Mouse (Mus musculus) kidney, adult 2 months (tissue): ENCODE results near the gene Fli1.

Experiments used
- CTCF ChIP-seq: fragments of 200-500 bp; conservative IDR thresholded peaks from 2 replicates; pipeline ENCODE4 v1.5.1; 2011; ENCODE audit warnings: low read depth, mild to moderate bottlenecking, control low read depth, low read length, moderate library complexity, mixed read lengths; ENCODE audit not compliant: insufficient read depth, insufficient read length
- POLR2A ChIP-seq: fragments of 200-500 bp; IDR thresholded peaks from one replicate; pipeline ENCODE4 v1.6.1; 2011; ENCODE audit warnings: low read depth, low read length, control low read depth

- TF ChIP-seq CTCF = no peak
- no peak for TF ChIP-seq POLR2A
Measured at GRCm38 (mm10) chr9:32590571-32590970, 47.9 kb upstream of the Fli1 start.
